Mouse (Mus musculus): ENCODE measurements around the gene Golm1.

The Golm1 gene

DNA sequence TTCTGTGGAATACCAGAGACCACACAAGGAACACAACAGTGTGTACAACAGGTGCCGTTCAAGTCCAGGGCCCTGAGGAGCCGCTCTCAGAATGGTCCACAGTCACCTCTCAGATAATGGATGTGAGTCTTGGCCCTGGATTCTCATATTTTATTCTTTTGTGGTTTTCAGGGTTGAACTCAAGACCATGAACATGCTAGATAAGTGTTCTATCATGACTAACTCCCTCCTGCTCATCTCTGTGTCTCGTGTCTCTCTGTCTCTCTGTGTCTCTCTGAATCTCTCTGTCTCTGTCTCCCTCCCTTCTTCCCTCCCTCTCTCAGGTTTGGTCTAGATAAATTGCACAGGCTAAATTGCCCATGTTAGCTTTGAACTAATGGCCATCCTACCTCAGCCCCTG is 14.2 kb upstream of the Golm1 start:
- no peak for DNase-seq (ENCODE audit: low read depth, low spot score)
- no peaks in the 10 kb centered on the region for H3K27me3 ChIP-seq (ENCODE audit: control insufficient read depth, insufficient read depth, low read length, poor library complexity, severe bottlenecking)
- no peaks in the 10 kb centered on the region for H3K36me3 ChIP-seq (ENCODE audit: control insufficient read depth, insufficient read depth, low read length, poor library complexity, severe bottlenecking)

DNA sequence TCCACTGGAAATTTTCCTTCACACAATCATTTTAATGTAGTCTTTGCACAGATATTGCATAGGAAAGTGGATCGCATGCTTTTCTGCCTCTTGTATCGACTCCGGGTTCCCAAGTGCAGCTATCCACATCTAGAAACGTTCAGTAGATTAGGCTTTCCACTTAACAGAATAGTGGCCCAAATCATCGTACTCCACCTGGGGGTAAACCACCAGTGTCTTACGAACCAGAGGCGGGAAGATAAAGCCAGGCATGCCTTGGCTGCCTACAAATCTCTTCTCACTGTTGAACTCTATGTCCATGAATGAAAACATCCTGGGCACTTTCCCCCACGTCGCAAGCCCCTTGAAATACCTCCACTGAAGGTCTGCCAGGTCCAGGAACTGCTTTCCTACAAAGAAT is 13.7 kb upstream of the Golm1 start:
- Histone ChIP-seq H3K27me3 (ENCODE audit: control insufficient read depth, insufficient read depth, low read length, poor library complexity, severe bottlenecking) (no peaks in the 10 kb centered on the region), H3K36me3 (ENCODE audit: control insufficient read depth, insufficient read depth, low read length, poor library complexity, severe bottlenecking) (no peaks in the 10 kb centered on the region)
- no peak for DNase-seq (ENCODE audit: low read depth, low spot score)

DNA sequence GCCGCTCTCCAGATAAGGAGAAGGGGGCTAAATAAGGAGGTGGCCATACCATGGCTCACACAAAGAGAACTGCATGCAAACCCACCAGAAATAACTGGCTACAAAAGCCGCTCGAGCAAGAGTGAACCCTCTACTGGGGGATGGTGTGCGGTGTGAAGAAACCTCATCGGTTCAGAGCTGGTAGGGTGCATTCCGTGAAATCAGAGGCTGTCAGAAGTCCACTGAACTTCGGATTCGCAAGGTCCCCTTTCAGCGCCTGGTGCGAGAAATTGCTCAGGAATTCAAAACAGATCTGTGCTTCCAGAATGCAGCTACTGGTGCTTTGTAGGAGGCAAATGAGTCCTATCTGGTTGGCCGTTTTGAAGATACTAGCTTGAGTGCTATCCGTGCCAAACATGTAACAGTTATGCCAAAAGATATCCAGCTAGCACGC is 12.7 kb upstream of the Golm1 start:
- DNase-seq (ENCODE audit: low read depth, low spot score) = no peak
- Histone ChIP-seq H3K27me3 (ENCODE audit: control insufficient read depth, insufficient read depth, low read length, poor library complexity, severe bottlenecking) (no peaks in the 10 kb centered on the region), H3K36me3 (ENCODE audit: control insufficient read depth, insufficient read depth, low read length, poor library complexity, severe bottlenecking) (no peaks in the 10 kb centered on the region)

DNA sequence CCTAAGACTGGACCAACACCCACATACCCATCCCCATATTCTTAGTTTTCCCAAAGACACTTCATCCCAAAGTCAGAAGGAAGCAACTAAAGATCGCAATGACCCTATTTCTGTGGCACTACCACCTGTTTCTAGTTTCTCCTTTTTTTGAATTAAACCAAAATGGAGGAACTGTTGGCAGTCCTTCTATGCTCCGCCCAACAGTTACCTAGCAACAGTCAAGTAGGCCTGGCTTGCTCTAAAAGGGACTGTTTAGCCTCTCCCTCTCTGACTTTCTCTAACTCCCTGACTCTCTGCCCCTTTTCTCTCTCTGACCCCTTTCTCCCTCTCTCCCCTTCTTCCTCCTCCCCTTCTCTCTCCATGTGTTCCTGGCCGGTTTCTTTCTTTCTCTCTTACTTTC is 9.6 kb upstream of the Golm1 start:
- no peak for DNase-seq (ENCODE audit: low read depth, low spot score)
- no peaks in the 10 kb centered on the region for H3K27me3 ChIP-seq (ENCODE audit: control insufficient read depth, insufficient read depth, low read length, poor library complexity, severe bottlenecking)
- no peaks in the 10 kb centered on the region for H3K36me3 ChIP-seq (ENCODE audit: control insufficient read depth, insufficient read depth, low read length, poor library complexity, severe bottlenecking)

DNA sequence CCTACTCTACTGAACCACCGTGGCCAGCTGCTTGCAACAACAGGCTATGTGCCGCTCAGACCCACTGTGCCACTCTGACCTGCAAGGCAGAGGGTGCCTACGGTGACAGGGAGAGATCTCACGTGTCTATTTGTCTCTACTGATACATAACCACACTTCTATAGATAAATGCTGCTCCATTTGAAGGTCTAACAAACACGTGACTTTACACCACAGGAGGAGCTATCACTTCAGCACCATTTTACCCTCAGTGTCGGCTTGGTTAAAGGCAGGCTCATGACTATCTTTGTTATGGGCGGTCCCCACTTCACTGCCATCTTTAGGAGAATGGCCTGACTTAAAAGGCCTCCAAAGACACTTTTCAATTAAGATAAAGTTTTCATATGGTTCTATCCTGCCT is 7.0 kb upstream of the Golm1 start:
- no peak for DNase-seq (ENCODE audit: low read depth, low spot score)
- no peaks in the 10 kb centered on the region for H3K36me3 ChIP-seq (ENCODE audit: control insufficient read depth, insufficient read depth, low read length, poor library complexity, severe bottlenecking)

DNA sequence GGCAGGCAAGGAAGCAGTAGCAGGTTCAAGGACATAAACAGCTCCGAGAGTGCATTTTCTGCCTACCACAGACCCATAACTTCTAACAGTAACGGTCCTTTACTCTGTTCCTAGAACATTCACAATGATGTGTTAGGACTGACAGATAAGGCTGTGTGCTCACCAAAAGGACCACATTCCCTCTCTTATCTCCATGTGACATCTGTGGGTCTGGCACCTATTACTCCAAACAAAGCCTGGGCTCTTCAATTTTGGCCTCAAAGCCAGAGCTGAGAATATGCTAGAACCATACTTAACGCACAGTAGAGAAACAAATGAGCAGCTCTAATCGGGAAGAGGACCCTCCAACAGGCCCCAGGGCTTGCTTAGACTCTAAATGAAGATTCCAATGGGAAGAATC is 4.3 kb upstream of the Golm1 start:
- Histone ChIP-seq H3K36me3 (ENCODE audit: control insufficient read depth, insufficient read depth, low read length, poor library complexity, severe bottlenecking) (no peaks in the 10 kb centered on the region), H3K27me3 (ENCODE audit: control insufficient read depth, insufficient read depth, low read length, poor library complexity, severe bottlenecking) (no peaks in the 10 kb centered on the region)
- DNase-seq (ENCODE audit: low read depth, low spot score) = no peak

More for the DNA sequence above, 7.0 kb upstream of the Golm1 start:
- H3K27me3 ChIP-seq (ENCODE audit: control insufficient read depth, insufficient read depth, low read length, poor library complexity, severe bottlenecking) = no peaks in the 10 kb centered on the region

DNA sequence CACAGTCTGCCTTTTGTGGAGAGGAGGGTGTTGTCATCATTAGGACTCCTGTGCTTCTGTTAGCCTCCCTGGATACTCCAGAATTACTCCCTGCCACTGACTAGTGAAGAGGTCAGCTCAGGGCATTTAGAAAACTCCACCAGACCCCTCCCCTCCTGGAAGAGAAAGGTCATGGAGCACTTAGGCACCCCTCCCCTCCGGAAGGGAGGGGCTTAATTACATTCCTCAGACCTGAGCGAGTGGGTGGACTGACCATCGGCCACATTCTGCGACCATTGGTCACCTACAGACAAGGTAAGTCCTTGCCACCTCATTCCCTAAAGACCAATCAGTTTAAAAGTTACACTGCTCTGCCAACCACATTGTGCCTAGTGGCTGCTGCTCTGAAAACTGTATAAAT is 3.7 kb upstream of the Golm1 start:
- Histone ChIP-seq H3K36me3 (ENCODE audit: control insufficient read depth, insufficient read depth, low read length, poor library complexity, severe bottlenecking) (no peaks in the 10 kb centered on the region), H3K27me3 (ENCODE audit: control insufficient read depth, insufficient read depth, low read length, poor library complexity, severe bottlenecking) (no peaks in the 10 kb centered on the region)
- DNase-seq (ENCODE audit: low read depth, low spot score) = no peak

DNA sequence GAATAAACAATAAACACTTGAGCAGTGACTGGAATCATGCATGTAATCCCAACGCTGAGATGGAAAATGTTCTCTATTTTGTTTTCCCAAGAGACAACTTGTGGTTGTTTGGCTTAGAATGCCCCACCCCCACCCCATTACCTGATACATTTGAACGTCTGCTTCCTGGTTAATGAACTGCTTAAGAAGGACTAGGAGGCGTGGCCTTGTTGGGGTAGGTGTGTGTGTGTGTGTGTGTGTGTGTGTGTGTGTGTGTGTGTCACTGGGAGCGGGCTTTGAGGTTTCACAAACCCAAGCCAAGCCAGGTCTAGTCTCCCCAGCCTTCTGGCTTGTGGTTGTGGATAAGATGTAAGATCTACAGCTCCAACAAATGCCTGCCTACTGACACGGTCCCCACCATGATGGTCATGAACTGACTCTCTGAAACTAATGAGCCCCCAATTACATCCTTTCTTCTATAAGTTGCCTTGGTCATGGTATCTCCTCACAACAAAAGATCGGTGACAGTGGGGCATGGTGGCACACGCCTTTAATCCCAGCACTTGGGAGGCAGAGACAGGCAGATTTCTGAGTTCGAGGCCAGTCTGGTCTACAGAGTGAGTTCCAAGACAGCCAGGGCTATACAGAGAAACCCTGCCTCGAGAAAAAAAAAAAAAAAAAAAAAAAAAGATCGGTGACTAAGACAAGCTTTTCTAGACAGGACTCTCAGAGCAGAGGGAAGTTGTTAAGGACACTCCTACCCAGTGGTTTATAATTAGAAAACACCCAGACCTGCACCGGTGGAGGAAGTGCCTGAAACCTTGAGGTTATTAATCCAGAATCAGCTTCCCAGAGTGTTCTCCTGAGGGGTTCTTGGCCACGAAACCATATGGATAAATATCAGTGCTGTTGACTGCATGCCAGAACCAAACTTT is 962 bp upstream of the Golm1 start:
- peak; percentile 43 for DNase-seq (ENCODE audit: low read depth, low spot score)
- Histone ChIP-seq H3K36me3 (ENCODE audit: control insufficient read depth, insufficient read depth, low read length, poor library complexity, severe bottlenecking) (no peaks in the 10 kb centered on the region), H3K27me3 (ENCODE audit: control insufficient read depth, insufficient read depth, low read length, poor library complexity, severe bottlenecking) (no peaks in the 10 kb centered on the region)

DNA sequence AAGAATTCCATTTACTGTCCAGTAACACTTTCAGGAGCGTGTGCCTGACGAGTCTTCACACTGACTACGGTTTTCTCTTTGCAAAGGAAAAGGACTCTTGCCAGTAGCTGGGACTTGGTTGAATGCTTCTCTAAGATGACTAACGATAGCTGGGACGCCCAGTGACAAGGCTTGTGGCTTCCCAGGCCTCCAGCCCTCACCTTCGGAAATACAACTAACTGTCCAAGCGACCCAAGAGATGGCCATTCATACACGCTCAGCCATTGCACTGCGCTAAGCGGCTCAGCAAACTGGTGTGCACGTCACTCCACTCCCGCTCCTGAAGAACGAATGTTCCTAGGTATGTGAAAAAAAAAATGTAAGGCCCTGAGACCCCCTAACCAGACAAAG is 855 bp downstream of the Golm1 start:
- Histone ChIP-seq H3K36me3 (ENCODE audit: control insufficient read depth, insufficient read depth, low read length, poor library complexity, severe bottlenecking) (no peaks in the 10 kb centered on the region), H3K27me3 (ENCODE audit: control insufficient read depth, insufficient read depth, low read length, poor library complexity, severe bottlenecking) (no peaks in the 10 kb centered on the region)
- no peak for DNase-seq (ENCODE audit: low read depth, low spot score)

DNA sequence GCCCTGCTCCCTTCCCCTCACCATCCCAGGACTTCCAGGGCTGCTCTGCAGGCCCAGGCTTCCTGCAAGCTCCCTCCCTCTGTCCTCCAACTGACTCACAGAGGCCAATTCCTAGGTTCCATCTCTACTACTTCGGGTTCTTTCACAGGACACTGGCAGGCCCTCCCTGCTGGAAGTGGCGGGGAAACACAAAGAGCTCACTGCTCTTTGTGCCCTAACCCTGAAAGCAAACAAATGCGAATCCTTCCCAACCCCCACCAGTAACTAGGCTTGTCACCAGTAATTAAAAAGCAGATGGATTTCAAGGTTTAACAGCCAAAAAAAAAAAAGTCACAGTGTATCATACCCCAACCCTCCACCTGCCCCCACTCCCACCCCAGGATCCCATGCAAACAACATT is 1.4 kb downstream of the Golm1 start:
- DNase-seq (ENCODE audit: low read depth, low spot score) = no peak
- Histone ChIP-seq H3K27me3 (ENCODE audit: control insufficient read depth, insufficient read depth, low read length, poor library complexity, severe bottlenecking) (no peaks in the 10 kb centered on the region), H3K36me3 (ENCODE audit: control insufficient read depth, insufficient read depth, low read length, poor library complexity, severe bottlenecking) (no peaks in the 10 kb centered on the region)

DNA sequence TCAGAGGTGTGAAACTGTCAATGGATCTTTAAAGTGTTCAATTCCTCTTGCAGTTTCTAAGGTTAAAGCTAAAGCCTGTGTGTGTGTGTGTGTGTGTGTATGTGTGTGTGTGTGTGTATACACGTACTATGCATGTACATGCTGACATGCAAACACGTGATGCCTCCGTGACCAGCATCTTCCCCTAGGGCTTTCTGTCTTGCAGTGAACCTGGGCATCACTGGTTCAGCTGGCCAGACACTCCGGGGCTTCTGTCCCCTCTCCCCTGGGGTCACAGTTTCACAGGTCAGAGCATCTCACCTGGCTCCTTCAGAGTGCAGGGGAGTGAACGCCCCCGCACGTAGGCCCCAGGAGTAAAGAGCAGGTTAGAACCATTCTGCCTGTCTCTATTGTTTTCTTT is 2.0 kb downstream of the Golm1 start:
- Histone ChIP-seq H3K36me3 (ENCODE audit: control insufficient read depth, insufficient read depth, low read length, poor library complexity, severe bottlenecking) (no peaks in the 10 kb centered on the region), H3K27me3 (ENCODE audit: control insufficient read depth, insufficient read depth, low read length, poor library complexity, severe bottlenecking) (no peaks in the 10 kb centered on the region)
- DNase-seq (ENCODE audit: low read depth, low spot score) = no peak

DNA sequence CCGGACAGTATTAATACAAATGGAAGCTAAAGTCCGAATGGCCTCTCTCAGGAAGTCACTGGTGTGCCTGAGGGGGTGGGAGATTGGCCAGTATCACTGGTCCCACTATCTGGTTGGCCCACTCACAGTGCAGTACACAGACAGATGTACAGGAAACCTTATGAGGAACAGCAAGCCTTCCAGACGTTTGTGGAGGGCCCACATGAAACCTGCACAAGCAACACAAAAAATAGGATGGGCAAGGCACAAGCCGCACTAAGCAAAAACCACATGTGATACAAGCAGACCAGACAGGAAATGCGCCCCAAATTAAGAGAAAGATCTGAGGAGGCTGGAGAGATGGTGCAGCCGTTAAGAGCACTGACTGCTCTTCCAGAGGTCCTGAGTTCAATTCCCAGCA is 3.4 kb downstream of the Golm1 start:
- Histone ChIP-seq H3K27me3 (ENCODE audit: control insufficient read depth, insufficient read depth, low read length, poor library complexity, severe bottlenecking) (no peaks in the 10 kb centered on the region), H3K36me3 (ENCODE audit: control insufficient read depth, insufficient read depth, low read length, poor library complexity, severe bottlenecking) (no peaks in the 10 kb centered on the region)
- DNase-seq (ENCODE audit: low read depth, low spot score) = no peak

DNA sequence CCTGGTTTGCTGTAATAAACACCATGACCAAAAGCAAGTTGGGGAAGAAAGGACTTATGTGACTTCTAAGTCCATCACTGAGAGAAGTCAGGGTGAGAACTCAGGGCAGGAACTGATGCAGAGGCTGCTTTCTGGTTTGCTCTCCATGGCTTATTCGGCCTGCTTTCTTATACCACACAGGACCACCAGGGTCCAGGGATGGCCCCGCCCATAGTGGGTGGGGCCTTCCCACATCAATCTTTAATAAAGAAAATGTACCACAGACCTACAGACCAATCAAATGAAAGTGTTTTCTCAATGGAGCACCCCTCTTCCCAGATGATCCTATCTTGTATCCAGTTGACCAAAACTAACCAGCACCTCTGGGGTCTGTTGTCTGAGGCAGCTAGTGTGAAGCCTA is 4.1 kb downstream of the Golm1 start:
- no peak for DNase-seq (ENCODE audit: low read depth, low spot score)
- no peaks in the 10 kb centered on the region for H3K27me3 ChIP-seq (ENCODE audit: control insufficient read depth, insufficient read depth, low read length, poor library complexity, severe bottlenecking)
- H3K36me3 ChIP-seq (ENCODE audit: control insufficient read depth, insufficient read depth, low read length, poor library complexity, severe bottlenecking) = no peaks in the 10 kb centered on the region

DNA sequence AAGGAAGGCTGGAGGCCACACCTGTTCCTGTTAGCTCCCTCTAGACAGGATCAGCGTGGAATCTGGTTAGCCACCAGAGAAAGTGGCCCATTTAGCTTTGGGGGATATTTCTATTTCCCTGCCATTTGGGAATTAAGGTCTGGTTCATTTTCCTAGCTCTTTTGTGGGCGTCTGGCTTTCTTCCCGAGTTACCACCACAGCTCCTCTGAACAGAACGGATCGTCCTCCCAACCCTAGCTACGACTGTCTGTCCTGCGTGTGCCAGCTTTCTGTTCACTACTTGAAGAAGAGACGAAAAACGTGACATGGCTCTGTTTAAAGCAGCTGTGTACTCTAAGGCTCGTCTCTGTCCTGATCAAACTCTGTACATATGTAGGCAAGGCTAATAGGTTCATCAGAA is 5.7 kb downstream of the Golm1 start:
- Histone ChIP-seq H3K27me3 (ENCODE audit: control insufficient read depth, insufficient read depth, low read length, poor library complexity, severe bottlenecking) (no peaks in the 10 kb centered on the region), H3K36me3 (ENCODE audit: control insufficient read depth, insufficient read depth, low read length, poor library complexity, severe bottlenecking) (no peaks in the 10 kb centered on the region)
- no peak for DNase-seq (ENCODE audit: low read depth, low spot score)

DNA sequence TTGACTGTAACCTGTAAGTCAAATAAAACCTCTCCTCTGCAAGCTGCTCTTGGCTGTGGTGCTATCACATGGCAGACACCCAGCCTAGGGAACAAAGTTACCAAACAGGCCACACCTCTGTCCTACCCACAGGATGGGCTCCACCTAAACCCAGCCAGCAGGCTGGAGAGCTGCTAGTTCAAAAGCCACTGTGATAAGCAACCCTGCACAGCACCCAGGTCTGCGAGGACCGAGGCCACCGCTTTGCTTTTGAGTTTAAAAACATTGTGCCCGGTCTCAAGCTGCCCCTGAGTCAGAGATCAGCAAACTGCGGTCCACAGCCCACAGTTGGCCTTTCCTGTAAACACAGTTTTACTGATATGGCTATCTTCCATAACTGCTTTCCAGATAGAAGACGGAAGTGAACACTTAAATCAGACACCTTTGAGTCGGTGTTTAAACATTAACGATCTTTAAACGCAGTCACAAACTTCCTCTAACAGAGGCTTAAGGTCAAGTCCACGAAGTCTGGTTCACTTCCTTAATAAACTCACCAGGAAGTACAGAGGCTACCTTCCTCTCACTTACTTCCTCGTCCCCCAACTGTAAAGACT is 7.0 kb downstream of the Golm1 start:
- Histone ChIP-seq H3K36me3 (ENCODE audit: control insufficient read depth, insufficient read depth, low read length, poor library complexity, severe bottlenecking) (no peaks in the 10 kb centered on the region), H3K27me3 (ENCODE audit: control insufficient read depth, insufficient read depth, low read length, poor library complexity, severe bottlenecking) (no peaks in the 10 kb centered on the region)
- DNase-seq (ENCODE audit: low read depth, low spot score) = peak; percentile 45

Measured in splenic B cell, adult 2 months (primary cell).